Mouse (Mus musculus) layer of hippocampus, adult 9-11 months (tissue): ENCODE measurements around the gene Chst15.

Experiments used
- DNase-seq: peaks from one replicate; pipeline ENCODE4 v3.0.0; 2022

Chst15 gene

GRCm38 (mm10) chr7:132213460-132213859, 103.6 kb downstream of the Chst15 start:
- DNase-seq = peak; percentile 68

GRCm38 (mm10) chr7:132211920-132212701, 104.9 kb downstream of the Chst15 start:
- DNase-seq = peak; percentile 47

- DNase-seq = no peak
These were observed 106.4 kb downstream of the Chst15 start for GRCm38 (mm10) chr7:132210616-132211015.

DNA sequence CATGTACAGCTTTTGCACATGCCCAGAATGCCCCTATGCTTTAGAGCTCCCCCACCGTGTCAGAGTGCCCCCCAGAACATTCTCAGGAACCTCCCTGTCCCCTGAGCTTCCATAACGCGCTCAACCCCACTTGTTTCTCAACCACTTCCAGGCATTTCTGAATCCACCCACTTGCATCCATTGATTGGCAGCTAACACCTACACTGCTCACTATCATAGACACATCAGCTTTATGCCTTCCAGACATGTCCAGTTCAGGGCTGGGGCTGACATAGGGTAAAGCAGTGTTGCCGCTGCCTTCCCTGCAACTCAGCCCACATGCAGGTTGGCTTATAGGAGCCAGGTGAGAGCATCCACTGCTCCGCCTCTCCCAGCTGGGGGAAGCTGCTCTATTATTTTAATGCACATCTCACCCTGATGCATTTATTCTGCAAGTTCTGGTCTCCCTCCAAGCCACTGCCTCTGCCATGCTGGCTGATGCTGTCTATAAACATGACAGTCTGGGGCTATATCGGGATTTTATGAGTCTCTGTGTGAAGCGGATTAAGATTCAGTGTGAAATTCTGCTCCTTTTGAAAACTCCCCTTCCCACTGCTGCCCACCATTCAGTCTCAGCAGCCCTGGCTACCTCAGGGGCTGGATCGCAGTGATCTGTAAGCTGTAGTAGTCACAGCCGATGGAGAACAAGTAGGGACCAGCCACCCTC, 107.9 kb downstream of the Chst15 start:
- no peak for DNase-seq

DNA sequence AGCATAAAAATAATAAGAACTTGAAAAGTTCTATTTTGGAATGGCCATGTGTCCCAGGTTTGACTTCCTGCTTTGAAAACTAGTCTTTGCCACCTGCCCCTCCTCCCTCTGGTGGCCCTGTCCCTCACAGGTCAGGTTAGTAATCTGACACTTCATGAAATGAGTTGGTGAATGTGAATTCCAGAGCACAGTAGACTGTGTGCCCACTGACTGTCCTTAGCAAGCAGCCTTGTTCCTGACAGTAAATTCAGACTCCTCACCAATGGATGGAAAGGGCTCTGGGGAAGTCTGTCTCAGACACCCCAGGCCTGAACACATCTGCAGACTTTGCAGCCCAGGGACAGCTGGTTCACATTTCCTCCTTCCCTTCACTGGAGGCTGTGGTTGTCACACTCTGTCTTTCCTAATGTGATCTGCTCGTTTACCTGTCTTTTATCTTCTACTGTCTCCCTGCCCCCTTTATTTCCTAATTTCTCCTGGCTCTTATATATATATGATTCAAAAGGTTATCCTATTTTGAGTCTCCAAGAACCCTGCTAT, 112.9 kb downstream of the Chst15 start:
- DNase-seq = no peak

DNA sequence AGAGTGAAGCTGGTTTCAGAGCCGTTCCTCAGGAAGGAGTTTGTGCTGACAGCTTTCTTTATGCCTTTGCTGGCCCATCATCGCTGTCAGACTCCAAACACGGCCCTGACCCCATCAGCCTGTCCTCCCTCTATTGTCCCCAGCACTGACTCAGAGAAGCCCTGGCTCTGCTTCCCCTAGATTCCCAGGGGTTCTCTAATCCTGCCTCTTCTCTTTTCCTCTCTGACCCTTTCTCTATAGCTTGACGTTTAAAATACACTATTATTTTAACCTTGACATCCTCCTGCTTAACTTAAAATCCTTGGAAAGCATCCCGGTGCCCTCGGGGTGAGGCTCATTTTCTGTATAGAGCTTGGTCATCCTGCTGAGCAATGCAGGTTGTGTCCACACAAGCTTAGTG, 117.3 kb downstream of the Chst15 start:
- DNase-seq = no peak

DNA sequence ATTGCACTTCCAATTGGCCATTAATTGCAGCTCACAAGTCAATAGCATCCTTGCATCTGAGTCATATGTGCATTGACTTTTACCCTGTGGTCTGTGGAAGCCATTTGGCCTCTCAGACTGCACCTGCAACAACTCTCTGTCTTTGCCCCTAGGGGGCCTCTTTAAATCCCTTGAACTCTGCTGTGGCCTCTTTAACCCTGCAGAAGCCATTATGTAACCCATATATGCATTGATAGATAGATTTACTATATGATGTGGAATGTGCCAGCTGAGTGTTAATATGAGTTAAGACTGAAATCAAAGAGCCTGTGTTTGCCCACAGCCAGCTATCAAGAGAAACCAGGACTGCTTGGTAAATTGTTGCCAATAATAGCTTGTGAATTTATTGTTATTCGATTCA, 118.2 kb downstream of the Chst15 start:
- DNase-seq = no peak

- no peak for DNase-seq
These were observed 119.1 kb downstream of the Chst15 start for GRCm38 (mm10) chr7:132197817-132198475.

DNA sequence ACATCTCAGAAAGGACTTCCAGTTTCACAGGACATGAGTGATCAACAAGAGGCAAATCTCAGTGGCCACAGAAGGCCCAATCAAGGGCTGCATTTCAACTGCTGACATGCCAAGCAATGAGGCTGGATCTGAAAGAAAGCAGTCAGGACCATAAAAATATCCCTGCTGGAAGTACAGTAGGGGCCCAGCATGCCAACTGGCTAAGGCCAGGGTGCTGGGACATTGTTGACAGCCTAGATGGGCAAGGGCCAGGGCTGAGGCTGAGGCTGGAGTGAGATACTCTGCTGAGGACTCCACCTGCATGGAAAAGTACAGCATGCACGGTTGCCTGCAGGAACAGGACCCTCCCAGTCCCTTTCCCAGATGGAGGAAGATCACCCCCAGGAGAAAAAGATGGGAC, 120.4 kb downstream of the Chst15 start:
- no peak for DNase-seq

GRCm38 (mm10) chr7:132193606-132194005, 123.4 kb downstream of the Chst15 start:
- DNase-seq = no peak

- no peak for DNase-seq
These were observed 129.6 kb downstream of the Chst15 start for GRCm38 (mm10) chr7:132187456-132187855.
